Mouse (Mus musculus): ENCODE data around the gene Efcab11. TPM values are rescaled to one million over a fixed set of nuclear protein-coding genes. Genes with fewer than 3 reads are reported as not detected.

Efcab11 gene
- total and polyA plus RNA-seq, 3 experiments = 2.5 to 3.5 TPM; not detected in 1

DNA sequence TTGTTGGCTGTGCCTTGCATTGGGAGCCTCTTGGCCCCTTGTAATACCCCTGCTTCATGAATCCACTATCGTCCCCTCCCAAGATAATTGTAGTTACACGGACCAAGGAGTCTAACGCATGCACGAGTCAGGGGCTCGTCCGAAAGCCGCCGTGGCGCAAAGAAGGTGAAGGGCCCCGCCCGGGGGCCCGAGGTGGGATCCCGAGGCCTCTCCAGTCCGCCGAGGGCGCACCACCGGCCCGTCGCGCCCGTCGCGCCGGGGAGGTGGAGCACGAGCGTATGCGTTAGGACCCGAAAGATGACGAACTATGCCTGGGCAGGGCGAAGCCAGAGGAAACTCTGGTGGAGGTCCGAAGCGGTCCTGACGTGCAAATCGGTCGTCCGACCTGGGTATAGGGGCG lies 239.3 kb downstream of the Efcab11 start:
- Histone ChIP-seq H3K9ac (ENCODE audit: control insufficient read depth, low read depth, low read length, poor library complexity, severe bottlenecking) (no peak overlapping the region), H3K4me1 (ENCODE audit: control insufficient read depth in 1 of 2, insufficient read depth in 2 of 2, low read length in 2 of 2) (peaks cover 5 to 16% of the 10 kb centered on the region in 2 experiments), H3K4me3 (ENCODE audit: control insufficient read depth in 1 of 2, insufficient read depth in 1 of 2, low read depth in 2 of 2, low read length in 2 of 2) (no peak overlapping the region), H3K27ac (ENCODE audit: control insufficient read depth, low read depth, low read length) (no peak overlapping the region), H3K36me3 (ENCODE audit: control insufficient read depth in 1 of 2, insufficient read depth in 2 of 2, low read length in 2 of 2) (peaks cover 0 to 7% of the 10 kb centered on the region in 2 experiments; a peak in 2 of 4 replicates), H3K79me2 (ENCODE audit: control insufficient read depth, insufficient read depth, low read length, poor library complexity) (no peaks in the 10 kb centered on the region), H3K9me3 (replicated peaks; ENCODE audit: insufficient read depth, low read length) (no peaks in the 10 kb centered on the region), H3K27me3 (ENCODE audit: control insufficient read depth in 1 of 2, insufficient read depth in 2 of 2, low read length in 2 of 2) (no peaks in the 10 kb centered on the region)
- no peak for DNase-seq (ENCODE audit: low read depth, low spot score)
- TF ChIP-seq CHD1 (IDR thresholded peaks at IDR 0.05; ENCODE audit: low read depth, low read length) (no peak), MYB (IDR thresholded peaks at IDR 0.05; ENCODE audit: low read depth, low read length) (no peak), EP300 (IDR thresholded peaks at IDR 0.05; ENCODE audit: low read depth in 1 of 2, low read length in 2 of 2) (no peak), SIN3A (IDR thresholded peaks at IDR 0.05; ENCODE audit: low read length) (no peak), RCOR1 (IDR thresholded peaks at IDR 0.05; ENCODE audit: low read depth, low read length) (no peak), HCFC1 (IDR thresholded peaks at IDR 0.05; ENCODE audit: low read depth, low read length) (no peak), MAX (IDR thresholded peaks at IDR 0.05; ENCODE audit: low read length) (no peak), JUND (IDR thresholded peaks at IDR 0.05; ENCODE audit: low read depth, low read length) (no peak), ZNF384 (IDR thresholded peaks at IDR 0.05; ENCODE audit: low read depth, low read length) (no peak), ELF1 (IDR thresholded peaks at IDR 0.05; ENCODE audit: low read depth, low read length) (no peak)

Other genes starting within 250 kb of the Efcab11 start
- 33.2 and 39.1 TPM in 2 replicates for gene Tdp1, start 78 bp upstream of the Efcab11 start, total RNA-seq (2012; rRNA removed)
- gene Tdp1, start 78 bp upstream of the Efcab11 start, polyA plus RNA-seq (2012; ENCODE audit: insufficient read depth in 1 of 2, insufficient read length in 2 of 2, low read depth in 1 of 2, low replicate concordance in 2 of 2, missing spikeins in 1 of 2) = 100 to 1,000 TPM in 1 of 2 experiments, 10 to 100 TPM in 1; 94.3 to 142 TPM
- gene Kcnk13, start 80.1 kb upstream of the Efcab11 start, total RNA-seq (2012; rRNA removed) = not detected in 2 replicates
- not detected for gene Kcnk13, start 80.1 kb upstream of the Efcab11 start, polyA plus RNA-seq (2012; ENCODE audit: insufficient read depth in 1 of 2, insufficient read length in 2 of 2, low read depth in 1 of 2, low replicate concordance in 2 of 2, missing spikeins in 1 of 2)
- 322 and 353 TPM in 2 replicates for gene Psmc1, start 225.7 kb upstream of the Efcab11 start, total RNA-seq (2012; rRNA removed)
- gene Psmc1, start 225.7 kb upstream of the Efcab11 start, polyA plus RNA-seq (2012; ENCODE audit: insufficient read depth in 1 of 2, insufficient read length in 2 of 2, low read depth in 1 of 2, low replicate concordance in 2 of 2, missing spikeins in 1 of 2) = 100 to 1,000 TPM in 1 of 2 experiments, not detected in 1; 501 TPM